Mouse (Mus musculus): Measurements from ENCODE around the gene Misp.

GRCm38 (mm10) chr10:79824413-79824812 lies 3.6 kb downstream of the Misp start:
- TF ChIP-seq CTCF (IDR thresholded peaks at IDR 0.05; ENCODE audit: insufficient read depth, low read length) (no peak), POLR2A (IDR thresholded peaks at IDR 0.05; ENCODE audit: borderline replicate concordance, extremely low read depth, low read depth, low read length) (no peak)
